Mouse (Mus musculus): ENCODE results near the gene Col6a6.

DNA sequence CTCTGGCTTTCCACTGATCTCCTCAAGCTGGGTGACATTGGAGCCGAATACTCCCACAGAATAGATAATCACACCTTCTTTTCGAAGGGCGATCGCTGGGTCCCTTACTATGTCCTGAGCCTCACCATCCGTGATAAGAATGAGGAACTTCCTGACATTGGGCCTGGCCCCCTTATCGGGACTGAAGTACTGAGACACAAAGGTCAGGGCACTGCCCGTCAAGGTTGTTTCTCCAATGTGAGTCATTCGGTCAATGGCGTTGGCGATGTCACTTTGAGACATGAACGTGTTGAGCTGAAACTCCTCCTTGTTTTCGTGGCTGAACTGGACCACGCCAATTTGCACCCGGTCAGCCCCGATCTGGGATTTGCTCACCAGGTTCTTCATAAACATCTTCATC lies 47.3 kb downstream of the Col6a6 start:
- no peak for TF ChIP-seq CTCF (IDR thresholded peaks at IDR 0.05; ENCODE audit: borderline replicate concordance, control insufficient read depth, extremely low read depth, insufficient read depth, low read length, poor library complexity)
- no peak for TF ChIP-seq POLR2A (IDR thresholded peaks at IDR 0.05; ENCODE audit: control insufficient read depth, extremely low read depth, insufficient read depth, low read length, poor library complexity)

Data from thymus, adult 2 months (tissue).